Mouse (Mus musculus): ENCODE measurements around the gene Asz1.

Gene Asz1

GRCm38 (mm10) chr6:18007356-18007755, 101.5 kb downstream of the Asz1 start:
- no peak for DNase-seq (ENCODE audit: low read depth)

- no peak for DNase-seq (ENCODE audit: low read depth)
These were observed 106.8 kb downstream of the Asz1 start for GRCm38 (mm10) chr6:18002065-18002464.
